Mouse (Mus musculus) stomach, embryonic 14.5 days (tissue): ENCODE results near the gene Elovl5. TPM values are rescaled to one million over a fixed set of nuclear protein-coding genes. Genes with fewer than 3 reads are reported as not detected.

Experiments
- ATAC-seq: fragments of 200-750 bp; cut with Nextera tagmentation; 2 replicates; pipeline ENCODE4 v1.8.0; 2017; ENCODE audit warnings: low read depth, moderate TSS enrichment; ENCODE audit not compliant: insufficient number of reproducible peaks, insufficient read depth, low FRiP score
- H3K27ac ChIP-seq: fragments of 300-500 bp; sonication (generic); 2 replicates; pipeline ENCODE4 v1.5.1; 2014; ENCODE audit warnings: mild to moderate bottlenecking, low read length, moderate library complexity, mixed read lengths
- H3K27me3 ChIP-seq: fragments of 300-500 bp; sonication (generic); 2 replicates; pipeline ENCODE4 v1.6.1; 2014; ENCODE audit warnings: low read length, control low read depth, mixed read lengths; ENCODE audit not compliant: control insufficient read depth, insufficient read depth
- H3K36me3 ChIP-seq: fragments of 300-500 bp; sonication (generic); 2 replicates; pipeline ENCODE4 v1.6.1; 2014; ENCODE audit warnings: mild to moderate bottlenecking, control low read depth, low read length, moderate library complexity, mixed read lengths; ENCODE audit not compliant: control insufficient read depth, insufficient read depth
- H3K4me1 ChIP-seq: fragments of 300-500 bp; sonication (generic); 2 replicates; pipeline ENCODE4 v1.6.1; 2014; ENCODE audit warnings: low read length, control low read depth, mixed read lengths; ENCODE audit not compliant: control insufficient read depth, insufficient read depth
- H3K4me2 ChIP-seq: fragments of 300-500 bp; sonication (generic); replicated peaks from 2 replicates; pipeline ENCODE4 v1.6.1; 2014; ENCODE audit warnings: low read depth, low read length, control low read depth
- H3K4me3 ChIP-seq: fragments of 300-500 bp; sonication (generic); 2 replicates; pipeline ENCODE4 v1.5.1; 2014; ENCODE audit warnings: low read depth, low read length, control low read depth
- H3K9ac ChIP-seq: fragments of 300-500 bp; sonication (generic); replicated peaks from 2 replicates; pipeline ENCODE4 v1.6.1; 2014; ENCODE audit warnings: low read depth, mild to moderate bottlenecking, control low read depth, low read length, moderate library complexity, mixed read lengths
- H3K9me3 ChIP-seq: fragments of 300-500 bp; sonication (generic); 2 replicates; pipeline ENCODE4 v1.6.1; 2016; ENCODE audit warnings: low read depth, low read length, control low read depth; ENCODE audit not compliant: control insufficient read depth
- WGBS: fragments of 180-500 bp; shearing (Covaris S2); extraction: QIAGEN DNeasy Blood & Tissue Kit; methylation state at CpG from one replicate; pipeline ENCODE4 v1.1.7; 2014; 5-methylcytosine and 5-hydroxymethylcytosine counted together
- polyA plus RNA-seq: library from polyadenylated mRNA; unstranded; fragments of >200 nt; fragmentation: Nextera tagmentation; extraction: Ambion mirVana; gene quantifications from 2 replicates; pipeline ENCODE4 v1.2.1, GENCODE M21; 2014

Gene Elovl5
- polyA plus RNA-seq, 1 experiment from 2014 or later: 89.1 TPM

GRCm38 (mm10) chr9:77965287-77965686 is 48.1 kb downstream of the Elovl5 start:
- ATAC-seq: no peak
- Histone ChIP-seq H3K9me3 (no peaks in the 10 kb centered on the region), H3K36me3 (no peaks in the 10 kb centered on the region), H3K4me2 (no peak overlapping the region), H3K27ac (no peak overlapping the region), H3K4me1 (no peaks in the 10 kb centered on the region), H3K27me3 (no peaks in the 10 kb centered on the region), H3K4me3 (no peak overlapping the region), H3K9ac (no peak overlapping the region)
- 77% methylated on average over 5 of the region's 5 CpGs for WGBS

GRCm38 (mm10) chr9:77965768-77966552 is 48.8 kb downstream of the Elovl5 start:
- no peak overlapping the region for H3K27ac ChIP-seq
- H3K9me3 ChIP-seq: no peaks in the 10 kb centered on the region
- no peaks in the 10 kb centered on the region for H3K36me3 ChIP-seq
- no peak overlapping the region for H3K4me3 ChIP-seq
- no peaks in the 10 kb centered on the region for H3K27me3 ChIP-seq
- no peak overlapping the region for H3K9ac ChIP-seq
- ATAC-seq: no peak
- 83% methylated on average over 6 of the region's 6 CpGs for WGBS
- no peak overlapping the region for H3K4me2 ChIP-seq
- no peaks in the 10 kb centered on the region; the same call in 1 of the 2 replicates for H3K4me1 ChIP-seq

GRCm38 (mm10) chr9:77966861-77967260 is 49.7 kb downstream of the Elovl5 start:
- H3K4me1 ChIP-seq: no peaks in the 10 kb centered on the region; the same call in 1 of the 2 replicates
- WGBS: 78% methylated on average over 7 of the region's 7 CpGs
- H3K36me3 ChIP-seq: no peaks in the 10 kb centered on the region
- H3K4me3 ChIP-seq: no peak overlapping the region
- ATAC-seq: no peak
- no peak overlapping the region for H3K27ac ChIP-seq
- H3K9me3 ChIP-seq: no peaks in the 10 kb centered on the region
- no peak overlapping the region for H3K9ac ChIP-seq
- H3K4me2 ChIP-seq: no peak overlapping the region
- no peaks in the 10 kb centered on the region for H3K27me3 ChIP-seq

- Histone ChIP-seq H3K36me3 (no peaks in the 10 kb centered on the region), H3K4me1 (no peaks in the 10 kb centered on the region; the same call in 1 of the 2 replicates), H3K27me3 (no peaks in the 10 kb centered on the region), H3K27ac (no peak overlapping the region), H3K4me2 (no peak overlapping the region), H3K4me3 (no peak overlapping the region), H3K9ac (no peak overlapping the region), H3K9me3 (no peaks in the 10 kb centered on the region)
- no peak for ATAC-seq
- WGBS: 94% methylated on average over 12 of the region's 12 CpGs
These were observed 50.5 kb downstream of the Elovl5 start for GRCm38 (mm10) chr9:77967584-77968163.

- Histone ChIP-seq H3K4me2 (no peak overlapping the region), H3K9me3 (no peaks in the 10 kb centered on the region), H3K27ac (no peak overlapping the region), H3K27me3 (no peaks in the 10 kb centered on the region), H3K4me1 (no peaks in the 10 kb centered on the region; the same call in 1 of the 2 replicates), H3K9ac (no peak overlapping the region), H3K4me3 (no peak overlapping the region), H3K36me3 (no peaks in the 10 kb centered on the region)
- WGBS: 78% methylated on average over 6 of the region's 6 CpGs
- ATAC-seq: no peak
These were observed 52.2 kb downstream of the Elovl5 start for GRCm38 (mm10) chr9:77969192-77969953.

GRCm38 (mm10) chr9:77979000-77979399 is 61.8 kb downstream of the Elovl5 start:
- WGBS: 78% methylated on average over 7 of the region's 7 CpGs
- no peak overlapping the region for H3K9ac ChIP-seq
- no peak overlapping the region for H3K4me2 ChIP-seq
- no peaks in the 10 kb centered on the region for H3K27me3 ChIP-seq
- no peak for ATAC-seq
- no peaks in the 10 kb centered on the region for H3K9me3 ChIP-seq
- H3K4me3 ChIP-seq: no peak overlapping the region
- peaks cover 37% of the 10 kb centered on the region for H3K36me3 ChIP-seq
- no peak overlapping the region for H3K27ac ChIP-seq
- H3K4me1 ChIP-seq: no peaks in the 10 kb centered on the region

- no peaks in the 10 kb centered on the region for H3K4me1 ChIP-seq
- no peak overlapping the region for H3K27ac ChIP-seq
- H3K36me3 ChIP-seq: peaks cover 38% of the 10 kb centered on the region
- no peak for ATAC-seq
- no peaks in the 10 kb centered on the region for H3K27me3 ChIP-seq
- H3K4me3 ChIP-seq: no peak overlapping the region
- H3K9me3 ChIP-seq: no peaks in the 10 kb centered on the region
- H3K9ac ChIP-seq: no peak overlapping the region
- 94% methylated on average over 16 of the region's 16 CpGs for WGBS
- H3K4me2 ChIP-seq: no peak overlapping the region
These were observed 65.5 kb downstream of the Elovl5 start for GRCm38 (mm10) chr9:77982616-77983015.

GRCm38 (mm10) chr9:77983521-77983920 is 66.4 kb downstream of the Elovl5 start:
- Histone ChIP-seq H3K36me3 (peaks cover 33% of the 10 kb centered on the region), H3K4me1 (no peaks in the 10 kb centered on the region), H3K4me2 (no peak overlapping the region), H3K9ac (no peak overlapping the region), H3K9me3 (no peaks in the 10 kb centered on the region), H3K27me3 (no peaks in the 10 kb centered on the region), H3K4me3 (no peak overlapping the region), H3K27ac (no peak overlapping the region)
- WGBS: 75% methylated on average over 6 of the region's 6 CpGs
- no peak for ATAC-seq
